Mouse (Mus musculus) mouse trophoblast stem cell (cell line): ENCODE measurements around the gene Pcdh15.

Experiments used
- in situ Hi-C, 2 experiments: fragments of 300-500 bp; cut with MseI, MboI; formaldehyde crosslinking; loops; 2 replicates in 1 of 2; 3 replicates in 1 of 2; pipeline ENCODE4 v1.15.1; 2025

Gene Pcdh15

DNA sequence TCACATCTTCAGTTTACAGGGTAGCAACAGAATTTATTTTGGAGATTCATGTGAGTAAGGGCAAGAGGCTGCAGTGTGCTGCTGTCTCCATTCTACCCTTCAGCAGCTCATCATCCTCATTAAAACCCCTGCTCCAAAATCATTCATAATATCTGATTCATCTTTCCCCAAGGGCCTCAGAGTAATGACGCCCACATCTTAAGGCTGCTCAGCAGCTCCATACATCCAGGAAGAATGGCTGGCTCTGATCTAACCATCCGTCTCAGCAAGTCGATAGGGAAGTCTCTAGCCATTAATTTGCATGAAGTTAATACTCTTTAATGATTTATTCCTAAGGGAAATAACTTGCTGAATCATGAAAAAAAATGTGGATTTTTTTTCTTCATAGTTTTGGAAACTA, 839.8 kb downstream of the Pcdh15 start:
- in situ Hi-C loops = no loop called here

DNA sequence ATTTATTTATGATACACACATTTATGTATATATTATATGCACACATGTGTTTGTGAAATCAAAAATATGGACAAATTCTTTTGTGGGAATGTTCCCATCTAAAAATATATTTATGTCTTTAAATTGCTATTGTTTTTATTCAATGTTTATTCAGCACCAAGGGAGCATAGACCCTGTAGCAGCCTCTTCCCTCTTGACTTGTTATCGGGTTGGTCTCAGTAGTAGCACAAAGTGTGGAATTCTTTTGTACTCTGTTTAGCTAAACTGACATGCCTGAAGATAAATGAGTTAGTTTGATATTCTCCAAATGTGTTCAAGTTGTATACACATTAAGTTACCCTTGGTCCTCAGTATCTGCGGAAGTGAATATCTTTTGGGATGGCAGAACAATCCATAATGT, 848.7 kb downstream of the Pcdh15 start:
- in situ Hi-C loops = no loop called here

- in situ Hi-C loops = no loop called here
These were observed 854.2 kb downstream of the Pcdh15 start for GRCm38 (mm10) chr10:73953362-73953761.

DNA sequence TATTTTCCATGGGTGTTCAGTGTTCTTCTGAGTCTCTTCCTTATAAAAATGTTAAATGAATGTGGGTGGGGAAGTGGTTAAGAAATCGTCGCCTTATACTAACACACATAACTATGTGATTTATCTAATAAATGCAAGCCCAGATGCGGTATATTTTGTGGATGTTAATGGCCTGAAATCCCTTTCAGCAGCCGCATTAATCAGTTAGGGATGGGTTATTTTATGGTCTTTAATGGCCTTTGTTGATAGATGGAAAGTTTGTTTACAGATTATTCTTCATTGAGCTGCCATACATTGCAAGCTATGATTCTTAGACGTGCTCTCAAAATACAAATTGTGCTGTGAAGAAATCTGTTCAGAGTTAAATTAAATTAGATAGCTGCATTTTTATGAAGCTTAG, 884.9 kb downstream of the Pcdh15 start:
- in situ Hi-C loops = no loop called here

GRCm38 (mm10) chr10:74008836-74009235, 909.7 kb downstream of the Pcdh15 start:
- in situ Hi-C loops = no loop called here

GRCm38 (mm10) chr10:74023091-74023490, 923.9 kb downstream of the Pcdh15 start:
- in situ Hi-C loops = no loop called here

DNA sequence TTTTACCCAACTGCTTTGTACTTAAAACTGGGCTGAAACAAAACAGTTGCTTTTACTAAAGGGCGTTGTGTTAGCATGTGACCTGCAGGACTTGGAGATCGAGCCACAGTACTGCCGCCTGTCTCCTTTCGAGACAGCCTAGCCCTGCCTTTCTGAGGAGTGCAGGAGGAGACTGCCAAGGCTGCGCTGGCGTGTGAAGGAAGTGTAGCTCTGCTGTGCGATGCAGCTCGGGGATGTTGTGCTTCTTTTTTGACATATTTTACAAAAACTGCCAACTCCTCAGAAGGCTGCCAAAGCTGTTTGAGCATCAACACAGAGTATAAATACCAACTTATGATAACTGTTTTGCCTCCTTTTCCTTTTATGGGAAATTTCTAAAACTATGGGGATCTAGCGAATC, 953.9 kb downstream of the Pcdh15 start:
- in situ Hi-C loops = no loop called here

GRCm38 (mm10) chr10:74086653-74087052, 987.5 kb downstream of the Pcdh15 start:
- in situ Hi-C loops = no loop called here

- in situ Hi-C loops = no loop called here
These were observed 999.2 kb downstream of the Pcdh15 start for GRCm38 (mm10) chr10:74098296-74098695.

GRCm38 (mm10) chr10:74114107-74114506, 1015.0 kb downstream of the Pcdh15 start:
- in situ Hi-C loops = no loop called here

DNA sequence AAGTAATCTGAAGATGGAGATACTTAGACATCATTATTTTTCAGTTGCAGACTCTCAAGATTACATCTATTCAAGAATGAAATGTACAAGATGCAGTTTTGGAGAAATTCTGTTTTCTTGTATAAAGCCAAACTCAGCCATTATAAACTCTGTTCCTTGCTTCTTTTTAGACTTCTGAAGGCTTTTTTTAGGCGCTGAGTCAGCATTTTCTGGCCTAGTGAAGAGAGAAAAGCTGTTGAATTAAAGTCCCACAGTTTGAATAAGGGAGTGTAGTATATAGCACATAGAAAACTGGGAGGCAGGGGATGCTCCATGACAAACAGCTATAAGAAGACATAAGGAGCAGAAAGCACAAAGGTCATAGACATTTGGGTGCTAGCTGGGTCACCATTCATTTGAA, 1017.7 kb downstream of the Pcdh15 start:
- in situ Hi-C loops = no loop called here

DNA sequence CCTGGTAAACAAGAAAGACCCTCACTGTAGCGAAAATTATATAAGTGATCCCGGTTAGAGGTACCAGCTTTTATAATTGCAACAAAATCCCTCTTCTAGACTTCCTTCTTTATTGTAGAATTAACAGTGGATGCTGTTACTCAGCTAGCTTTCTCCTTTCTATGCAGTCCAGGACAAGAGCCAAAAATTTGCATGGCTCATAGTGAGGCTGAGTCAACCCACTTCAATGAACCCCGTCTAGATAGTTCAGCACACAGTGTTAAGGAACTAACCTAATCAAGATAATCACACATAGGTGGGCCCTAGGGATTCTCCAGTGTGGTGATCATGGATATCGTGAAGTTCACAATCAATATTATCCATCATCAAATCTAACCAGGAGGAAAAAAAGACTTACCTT, 1024.3 kb downstream of the Pcdh15 start:
- in situ Hi-C loops = no loop called here

DNA sequence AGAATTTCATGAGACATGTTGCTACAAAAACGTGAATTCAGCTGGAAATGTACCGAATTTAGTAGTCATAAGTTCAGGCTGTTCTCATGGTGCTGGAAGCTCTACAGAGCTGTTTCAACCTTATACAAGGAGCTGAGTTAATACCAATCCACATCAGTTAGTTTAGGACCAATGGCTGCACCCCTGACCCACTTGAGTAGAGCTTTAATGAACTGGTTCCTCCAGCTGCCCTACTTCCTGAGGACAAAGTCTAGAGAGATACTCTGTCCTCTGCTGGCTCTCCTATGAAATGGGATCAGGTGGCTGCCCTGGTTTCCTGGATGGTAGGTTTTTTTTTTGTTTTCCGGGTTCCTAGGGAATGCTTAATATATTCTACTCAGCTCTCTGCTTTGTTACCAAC, 1030.0 kb downstream of the Pcdh15 start:
- in situ Hi-C loops = no loop called here

DNA sequence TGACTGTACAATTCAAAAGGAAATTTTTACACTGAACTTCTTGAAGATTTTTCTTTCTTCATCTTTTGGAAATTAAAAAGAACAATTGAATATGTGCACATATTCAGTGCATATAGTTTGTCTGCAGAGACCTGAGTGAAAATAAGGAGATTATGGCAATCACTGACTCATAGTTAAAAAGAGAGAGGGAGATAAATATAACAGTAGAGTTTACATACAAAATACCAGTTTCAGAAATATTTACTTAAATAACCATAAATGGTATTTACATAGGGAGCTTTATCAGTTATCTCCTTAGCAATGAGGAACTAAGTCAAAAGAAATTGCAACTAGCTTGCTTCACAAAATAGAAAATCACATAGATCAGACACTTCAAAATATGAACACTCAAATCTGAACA, 1030.5 kb downstream of the Pcdh15 start:
- in situ Hi-C loops = no loop called here

DNA sequence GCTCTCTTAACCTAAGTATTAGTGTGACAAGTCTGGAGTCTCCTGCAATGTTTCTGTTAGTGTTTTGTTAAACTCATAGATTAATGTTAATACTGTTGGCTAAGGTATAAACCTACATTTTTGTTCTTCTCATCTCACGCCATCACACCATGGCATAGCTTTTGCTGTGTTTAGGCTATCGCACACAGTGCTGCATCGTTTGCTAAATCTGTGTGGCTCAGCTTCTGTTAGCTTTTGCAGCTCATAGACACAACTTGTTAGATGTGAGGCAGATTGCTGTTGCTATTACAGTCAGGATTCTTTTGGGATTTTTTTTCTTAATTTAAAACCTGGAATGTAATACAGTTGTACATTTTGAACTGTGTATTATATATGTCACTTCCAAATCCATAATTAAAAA, 1031.7 kb downstream of the Pcdh15 start:
- in situ Hi-C loops = no loop called here

DNA sequence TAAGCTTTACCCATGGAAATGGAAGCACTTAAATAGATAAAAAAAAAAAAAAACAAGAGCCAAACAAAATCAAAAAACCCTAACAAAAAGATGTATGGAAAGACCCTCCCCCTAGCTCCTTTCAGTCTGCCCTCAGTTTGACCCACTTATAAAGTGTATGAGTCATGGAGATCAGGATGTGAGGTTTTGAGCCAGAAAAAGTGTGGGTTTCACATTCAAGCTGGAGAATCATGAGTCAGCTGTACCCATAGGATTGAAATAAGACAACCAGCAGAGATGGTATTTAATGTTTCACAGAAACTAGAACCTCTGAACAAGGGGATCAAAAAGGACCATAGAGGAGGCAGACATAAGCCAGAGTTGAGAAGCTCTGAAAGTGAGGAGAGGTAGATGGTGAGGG, 1048.8 kb downstream of the Pcdh15 start:
- in situ Hi-C loops = no loop called here

DNA sequence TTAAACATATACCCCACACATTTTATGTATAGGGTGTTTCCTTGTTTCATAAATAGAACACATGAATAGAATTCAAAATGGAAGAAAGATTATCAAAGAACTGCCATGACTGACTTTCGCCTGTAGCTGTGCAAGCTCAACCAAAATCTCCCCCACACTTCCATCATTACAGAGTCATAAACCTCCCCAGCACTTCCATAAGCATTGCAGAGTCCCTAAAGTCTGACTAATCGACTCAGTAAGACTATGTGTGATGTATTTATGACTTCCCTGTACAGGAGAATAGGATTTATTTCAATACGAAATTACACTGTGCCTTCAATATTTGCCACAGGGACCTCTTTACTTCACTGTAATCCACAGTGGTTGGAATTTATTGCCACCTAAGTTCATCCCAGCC, 1082.8 kb downstream of the Pcdh15 start:
- in situ Hi-C loops = no loop called here

DNA sequence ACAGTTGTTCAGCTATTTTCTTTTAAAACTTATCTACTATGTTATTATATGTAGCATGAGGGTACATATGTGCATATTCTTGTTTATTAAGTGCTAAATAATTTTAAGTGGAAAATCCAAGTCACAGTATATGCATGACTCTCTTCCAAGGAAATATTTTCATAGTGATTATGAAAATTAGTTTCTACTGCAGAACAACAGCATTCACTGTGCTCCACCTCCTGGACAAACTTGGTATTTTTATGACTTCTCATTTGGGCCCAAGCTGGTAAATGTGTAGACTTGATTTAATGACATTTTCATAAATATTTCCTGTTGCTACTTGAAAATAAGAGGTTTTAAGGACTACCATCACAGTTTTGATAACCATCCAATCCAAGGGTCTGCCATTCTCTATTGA, 1104.5 kb downstream of the Pcdh15 start:
- in situ Hi-C loops = no loop called here

- in situ Hi-C loops = no loop called here
These were observed 1118.1 kb downstream of the Pcdh15 start for GRCm38 (mm10) chr10:74217268-74217667.

DNA sequence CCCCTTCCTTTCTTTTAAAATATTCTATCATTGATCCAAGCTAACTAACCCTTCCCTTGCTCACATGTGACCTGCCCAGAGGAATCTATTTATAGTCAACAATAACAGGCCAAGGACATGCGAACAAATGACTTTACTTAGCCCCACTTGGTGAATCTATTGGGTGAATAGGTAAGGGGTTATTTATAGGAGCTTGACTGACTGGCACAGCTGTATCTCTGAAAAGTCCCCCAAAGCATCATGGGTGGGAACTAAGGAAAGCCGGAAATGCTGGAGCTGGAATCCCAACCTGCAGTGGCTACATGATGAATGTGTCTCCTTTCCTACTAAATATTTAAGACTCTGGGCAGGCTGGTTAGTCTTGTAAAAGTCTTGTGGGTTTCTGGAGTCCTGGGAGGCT, 1121.3 kb downstream of the Pcdh15 start:
- in situ Hi-C loops = no loop called here

DNA sequence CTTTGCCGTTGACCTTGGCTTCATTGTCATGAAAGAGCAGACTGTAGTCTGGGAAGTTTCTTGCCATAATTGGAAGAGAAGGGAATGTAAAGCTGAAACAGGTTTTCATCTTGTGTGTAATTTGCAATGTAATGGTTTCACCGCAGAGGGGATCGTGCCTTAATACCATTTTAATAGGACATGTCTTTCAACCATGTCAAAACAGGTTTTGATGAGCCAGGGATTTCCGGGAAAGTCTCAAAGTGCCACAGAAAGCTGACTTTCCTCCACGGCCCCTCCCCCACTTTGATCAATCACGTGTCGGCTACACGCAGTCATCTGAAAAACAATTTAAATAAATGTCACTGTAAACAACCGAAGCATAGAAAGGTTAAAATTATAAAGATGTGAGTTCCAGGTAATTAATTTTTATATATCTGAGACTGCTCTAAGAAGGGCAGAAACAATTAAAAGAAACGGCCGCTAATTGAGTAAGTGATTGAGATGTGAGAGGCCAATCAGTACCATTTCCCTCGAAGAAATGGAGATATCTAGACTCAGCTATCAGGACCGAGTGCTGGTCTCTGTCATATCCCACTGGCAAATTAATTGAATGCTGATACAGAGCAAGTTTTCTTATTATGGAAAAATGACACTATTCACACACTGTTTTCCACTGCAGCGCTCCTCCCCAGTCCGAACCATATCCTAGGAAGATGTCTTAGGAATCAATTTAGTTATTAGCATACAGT, 1158.7 kb downstream of the Pcdh15 start:
- in situ Hi-C loops = no loop called here

DNA sequence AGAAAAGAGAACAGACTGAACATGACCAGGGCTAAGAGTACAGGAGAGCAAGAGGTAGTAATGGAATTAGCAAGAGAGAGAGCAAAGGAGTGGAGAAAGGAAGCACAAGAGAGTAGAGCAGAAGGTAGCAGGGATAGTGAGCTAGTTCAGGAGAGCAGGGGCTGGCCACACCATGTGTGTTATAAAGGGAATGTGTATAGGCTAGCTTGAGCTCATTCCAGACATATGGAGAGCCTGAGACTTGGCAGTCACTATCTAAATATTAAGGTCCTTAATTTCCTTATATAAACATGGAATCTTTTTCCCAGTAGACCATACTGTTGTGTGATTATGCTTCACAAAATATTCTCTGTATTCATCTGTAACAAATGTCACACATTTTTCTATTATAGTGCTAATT, 1159.5 kb downstream of the Pcdh15 start:
- in situ Hi-C loops = no loop called here

GRCm38 (mm10) chr10:74269637-74270269, 1170.6 kb downstream of the Pcdh15 start:
- in situ Hi-C loops = no loop called here

- in situ Hi-C loops = no loop called here
These were observed 1171.8 kb downstream of the Pcdh15 start for GRCm38 (mm10) chr10:74270894-74271293.
